Mouse (Mus musculus): ENCODE measurements around the gene Slc8a3. TPM values are rescaled to one million over a fixed set of nuclear protein-coding genes. Genes with fewer than 3 reads are reported as not detected.

Gene Slc8a3
- total RNA-seq, 2 experiments from 2014 or later = not detected

Other genes starting within 250 kb of the Slc8a3 start
- gene Gm4787, start 46.3 kb upstream of the Slc8a3 start, total RNA-seq (2015) = 0.54 and 0.62 TPM in 2 replicates
- 0.18 and 0.41 TPM in 2 replicates for gene Gm4787, start 46.3 kb upstream of the Slc8a3 start, total RNA-seq (2017)
- 1.1 and 1.4 TPM in 2 replicates for gene Adam4, start 88.8 kb upstream of the Slc8a3 start, total RNA-seq (2015)
- gene Adam4, start 88.8 kb upstream of the Slc8a3 start, total RNA-seq (2017) = 0.28 and 0.48 TPM in 2 replicates
- 118 and 132 TPM in 2 replicates for gene Cox16, start 151.9 kb upstream of the Slc8a3 start, total RNA-seq (2015)
- 90.5 and 97.7 TPM in 2 replicates for gene Cox16, start 151.9 kb upstream of the Slc8a3 start, total RNA-seq (2017)
- gene Gm20498, start 199.7 kb upstream of the Slc8a3 start, total RNA-seq (2015) = 3.2 and 6.1 TPM in 2 replicates
- gene Gm20498, start 199.7 kb upstream of the Slc8a3 start, total RNA-seq (2017) = 33.4 and 44.2 TPM in 2 replicates
- gene Synj2bp, start 199.7 kb upstream of the Slc8a3 start, total RNA-seq (2015) = 22.8 and 23.5 TPM in 2 replicates
- gene Synj2bp, start 199.7 kb upstream of the Slc8a3 start, total RNA-seq (2017) = 30.8 and 34.1 TPM in 2 replicates
- 0.14 TPM in 1 of 2 replicates, not detected in the other for gene Adam21, start 235.3 kb upstream of the Slc8a3 start, total RNA-seq (2015)
- 0.16 TPM in 1 of 2 replicates, not detected in the other for gene Adam21, start 235.3 kb upstream of the Slc8a3 start, total RNA-seq (2017)